9 mouse cellular contexts compared by ENCODE assay signal in genomic region chr7:140154218-140154927, GRCm38 (mm10). TPM values are rescaled to one million over a fixed set of nuclear protein-coding genes. Genes with fewer than 3 reads are reported as not detected.
DNase-seq lines count a peak whose midpoint lies in the region; ATAC-seq and TF ChIP-seq lines count a peak whose summit lies in the region.
"Had no signal": no experiment of that assay in that cellular context is flagged by ENCODE, and none has a peak within 500 bp of the region (broad histone marks: within the 10 kb centered on the region; RNA-seq: fewer than 3 reads in every experiment).

Gene Sprn (minus strand): TSS chr7:140154877.

- H3K79me2 ChIP-seq in liver, adult 2 months (ENCODE audit: control insufficient read depth, insufficient read depth, low read length): no peaks in the 10 kb centered on the region

- H3K27me3 ChIP-seq in liver, adult 2 months (ENCODE audit: control insufficient read depth, insufficient read depth, low read length): peaks cover 5% of the 10 kb centered on the region
- peaks cover 36% of the 10 kb centered on the region for H3K27me3 ChIP-seq in embryonic facial prominence, embryonic 14.5 days (replicated peaks; ENCODE audit: control insufficient read depth, insufficient read depth, low read length)
- H3K27me3 ChIP-seq in hindbrain, postnatal 0 days (ENCODE audit: insufficient read depth, low read length): no peaks in the 10 kb centered on the region
- peaks cover 62% of the 10 kb centered on the region for H3K27me3 ChIP-seq in liver, embryonic 12.5 days (replicated peaks)
- peaks cover 11% of the 10 kb centered on the region; the same call in 1 of the 2 replicates for H3K27me3 ChIP-seq in stomach, embryonic 14.5 days (ENCODE audit: control insufficient read depth, insufficient read depth, low read length)

- 12% methylated on average over 28 of the region's 28 CpGs for WGBS in liver, adult 2 months
- WGBS in embryonic facial prominence, embryonic 14.5 days: 2% methylated on average over 20 of the region's 28 CpGs
- 1% methylated on average over 28 of the region's 28 CpGs for WGBS in hindbrain, postnatal 0 days
- 9% methylated on average over 27 of the region's 28 CpGs for WGBS in liver, embryonic 12.5 days (ENCODE audit: insufficient replicate concordance)
- 3% methylated on average over 28 of the region's 28 CpGs for WGBS in stomach, embryonic 14.5 days

- H3K9me3 ChIP-seq in embryonic facial prominence, embryonic 14.5 days (ENCODE audit: control insufficient read depth, low read length): no peaks in the 10 kb centered on the region
- no peaks in the 10 kb centered on the region for H3K9me3 ChIP-seq in hindbrain, postnatal 0 days (ENCODE audit: low read length)
- H3K9me3 ChIP-seq in liver, embryonic 12.5 days (replicated peaks): no peaks in the 10 kb centered on the region
- no peaks in the 10 kb centered on the region for H3K9me3 ChIP-seq in stomach, embryonic 14.5 days (ENCODE audit: control insufficient read depth, low read depth, low read length)

- no peak for TF ChIP-seq CTCF in liver, adult 2 months (IDR thresholded peaks at IDR 0.05; ENCODE audit: low read depth, low read length)
- TF ChIP-seq CTCF in hindbrain, postnatal 0 days (IDR thresholded peaks at IDR 0.05; ENCODE audit: low read depth): no peak

- no peak for TF ChIP-seq POLR2A in liver, adult 2 months (IDR thresholded peaks at IDR 0.05; ENCODE audit: extremely low read depth, insufficient read depth, low read length)

- H3K36me3 ChIP-seq in liver, adult 2 months (ENCODE audit: control insufficient read depth, insufficient read depth, low read length): peaks cover 4% of the 10 kb centered on the region; the same call in 1 of the 2 replicates
- H3K36me3 ChIP-seq in embryonic facial prominence, embryonic 14.5 days (ENCODE audit: control insufficient read depth, insufficient read depth, low read length): 0 out of 2 replicates have a peak, but pooled peaks cover 5% of the 10 kb centered on the region
- no peaks in the 10 kb centered on the region for H3K36me3 ChIP-seq in hindbrain, postnatal 0 days (ENCODE audit: insufficient read depth, low read length)
- H3K36me3 ChIP-seq in liver, embryonic 12.5 days: no peaks in the 10 kb centered on the region; the same call in none of the 2 replicates
- H3K36me3 ChIP-seq in stomach, embryonic 14.5 days (ENCODE audit: control insufficient read depth, insufficient read depth, low read length): no peaks in the 10 kb centered on the region

- no peak for DNase-seq in liver, adult 2 months (ENCODE audit: extremely low read depth, low read depth, low spot score)
- no peak for DNase-seq in liver
- DNase-seq in embryonic facial prominence, embryonic 14.5 days (ENCODE audit: low spot score): peak; percentile 13
- DNase-seq in hindbrain, postnatal 0 days (ENCODE audit: low spot score): peak; percentile 74
- DNase-seq in gastrocnemius, postnatal 25 days: no peak

- H3K4me3 ChIP-seq in liver, adult 2 months (ENCODE audit: insufficient read depth, low read depth, low read length): peak within 1 kb of the TSS; percentile 55
- H3K4me3 ChIP-seq in embryonic facial prominence, embryonic 14.5 days (ENCODE audit: low read depth, low read length): peak within 1 kb of the TSS; percentile 33
- peak within 1 kb of the TSS; percentile 43 for H3K4me3 ChIP-seq in hindbrain, postnatal 0 days (ENCODE audit: low read length)
- H3K4me3 ChIP-seq in liver, embryonic 12.5 days: no peak within 1 kb of the TSS
- H3K4me3 ChIP-seq in stomach, embryonic 14.5 days (ENCODE audit: low read depth, low read length): peak within 1 kb of the TSS; percentile 20; the same call in 1 of the 2 replicates

- peak within 1 kb of the TSS; percentile 4 for H3K9ac ChIP-seq in liver, adult 2 months (ENCODE audit: low read depth, low read length)
- H3K9ac ChIP-seq in embryonic facial prominence, embryonic 14.5 days (ENCODE audit: low read depth, low read length): peak within 1 kb of the TSS; percentile 51
- peak within 1 kb of the TSS; percentile 54 for H3K9ac ChIP-seq in hindbrain, postnatal 0 days (replicated peaks; ENCODE audit: low read length)
- H3K9ac ChIP-seq in liver, embryonic 12.5 days: no peak within 1 kb of the TSS
- H3K9ac ChIP-seq in stomach, embryonic 14.5 days (replicated peaks; ENCODE audit: low read depth, low read length): no peak within 1 kb of the TSS

- H3K4me2 ChIP-seq in embryonic facial prominence, embryonic 14.5 days (ENCODE audit: low read depth, low read length): peak within 1 kb of the TSS; percentile 52
- H3K4me2 ChIP-seq in hindbrain, postnatal 0 days (ENCODE audit: low read depth, low read length): peak within 1 kb of the TSS; percentile 61
- peak within 1 kb of the TSS; percentile 10 for H3K4me2 ChIP-seq in liver, embryonic 12.5 days
- H3K4me2 ChIP-seq in stomach, embryonic 14.5 days (replicated peaks; ENCODE audit: low read depth, low read length): peak within 1 kb of the TSS; percentile 34

- H3K27ac ChIP-seq in liver, adult 2 months (replicated peaks; ENCODE audit: insufficient read depth, low read depth, low read length): 0 out of 2 replicates have a peak within 1 kb of the TSS, but pooled peaks have one; percentile 16
- no peak within 1 kb of the TSS for H3K27ac ChIP-seq in embryonic facial prominence, embryonic 14.5 days (replicated peaks; ENCODE audit: low read depth, low read length)
- peak within 1 kb of the TSS; percentile 79 for H3K27ac ChIP-seq in hindbrain, postnatal 0 days
- H3K27ac ChIP-seq in liver, embryonic 12.5 days: no peak within 1 kb of the TSS
- no peak within 1 kb of the TSS for H3K27ac ChIP-seq in stomach, embryonic 14.5 days (ENCODE audit: low read length)

- peak; percentile 24; the same call in 1 of the 2 replicates for ATAC-seq in embryonic facial prominence, embryonic 14.5 days (ENCODE audit: low read depth)
- peak; percentile 87 for ATAC-seq in hindbrain, postnatal 0 days
- ATAC-seq in liver, embryonic 12.5 days: no peak
- ATAC-seq in stomach, embryonic 14.5 days (ENCODE audit: insufficient number of reproducible peaks, insufficient read depth, low FRiP score, low read depth): no peak
- ATAC-seq in monocyte, adult 5-6 weeks (replicated peaks; ENCODE audit: insufficient number of reproducible peaks, low FRiP score, low TSS enrichment, poor library complexity, severe bottlenecking): no peak

- H3K4me1 ChIP-seq in liver, adult 2 months (ENCODE audit: control insufficient read depth, insufficient read depth, low read length): no peaks in the 10 kb centered on the region
- peaks cover 15% of the 10 kb centered on the region for H3K4me1 ChIP-seq in embryonic facial prominence, embryonic 14.5 days (ENCODE audit: control insufficient read depth, insufficient read depth, low read length)
- peaks cover 9% of the 10 kb centered on the region for H3K4me1 ChIP-seq in hindbrain, postnatal 0 days (ENCODE audit: insufficient read depth, low read length)
- no peaks in the 10 kb centered on the region for H3K4me1 ChIP-seq in liver, embryonic 12.5 days
- peaks cover 5% of the 10 kb centered on the region for H3K4me1 ChIP-seq in stomach, embryonic 14.5 days (ENCODE audit: control insufficient read depth, insufficient read depth, low read length)

RNA-seq across cellular contexts. Expression of gene Sprn, which starts in this region (rescaled TPM):
- 1.4 and 1.5 TPM in 2 replicates for total RNA-seq in liver, adult 2 months (2014; rRNA removed)
- polyA plus RNA-seq in liver, adult 2 months (2012; rRNA removed): 1.3 and 1.7 TPM in 2 replicates
- polyA plus RNA-seq in embryonic facial prominence, embryonic 14.5 days (2014; fragmentation: Nextera tagmentation; extraction: Ambion mirVana): 1.6 and 2.5 TPM in 2 replicates
- 64.7 and 66.4 TPM in 2 replicates for total RNA-seq in hindbrain, postnatal 0 days (2014; rRNA removed)
- 27.2 and 29.9 TPM in 2 replicates for polyA plus RNA-seq in hindbrain, postnatal 0 days (2015; fragmentation: Nextera tagmentation; extraction: Ambion mirVana)
- polyA plus RNA-seq in liver, embryonic 12.5 days (2016; fragmentation: Nextera tagmentation; extraction: Ambion mirVana): 0.04 TPM in 1 of 2 replicates, not detected in the other
- 0.54 and 0.78 TPM in 2 replicates for polyA plus RNA-seq in stomach, embryonic 14.5 days (2014; fragmentation: Nextera tagmentation; extraction: Ambion mirVana)
- total RNA-seq in monocyte, adult 5-6 weeks (2017): not detected in 3 replicates
- under 1 TPM; 0.20 to 0.21 TPM for total RNA-seq in gastrocnemius, postnatal 25 days (2021)
- polyA plus RNA-seq: liver, embryonic 16.5 days had no signal

Comparison
In these comparisons a context has a peak if more than half of its experiments do, and no peak if none do; other contexts are left out.
1. RNA of gene Sprn (total RNA-seq): 64.7 to 66.4 TPM in hindbrain, postnatal 0 days; 1.4 to 1.5 TPM in liver, adult 2 months, 0.20 to 0.21 TPM in gastrocnemius, postnatal 25 days and not detected in monocyte, adult 5-6 weeks; every median in the first group is over 10 times any median in the second.
2. H3K27ac ChIP-seq: peak in liver, adult 2 months (single experiment) and hindbrain, postnatal 0 days (single experiment); none in embryonic facial prominence, embryonic 14.5 days (single experiment), liver, embryonic 12.5 days (single experiment) and stomach, embryonic 14.5 days (single experiment).
3. H3K9ac ChIP-seq: peak in liver, adult 2 months (single experiment), embryonic facial prominence, embryonic 14.5 days (single experiment) and hindbrain, postnatal 0 days (single experiment); none in liver, embryonic 12.5 days (single experiment) and stomach, embryonic 14.5 days (single experiment).
4. DNase-seq: peak in embryonic facial prominence, embryonic 14.5 days (single experiment) and hindbrain, postnatal 0 days (single experiment); none in liver, adult 2 months (single experiment), liver (single experiment) and gastrocnemius, postnatal 25 days (single experiment).
5. ATAC-seq: peak in embryonic facial prominence, embryonic 14.5 days (single experiment) and hindbrain, postnatal 0 days (single experiment); none in liver, embryonic 12.5 days (single experiment), stomach, embryonic 14.5 days (single experiment) and monocyte, adult 5-6 weeks (single experiment).
6. H3K4me2 ChIP-seq: peak in every context shown above with its lines; median percentile 61 in hindbrain, postnatal 0 days; 52 in embryonic facial prominence, embryonic 14.5 days; 34 in stomach, embryonic 14.5 days; 10 in liver, embryonic 12.5 days.